In genomic region chr6:10943545-10943944, GRCm38 (mm10) we compare ENCODE assay signal across 33 mouse cellular contexts.
"Had no signal": no experiment of that assay in that cellular context is flagged by ENCODE, and none has a peak within 500 bp of the region (broad histone marks: within the 10 kb centered on the region; RNA-seq: fewer than 3 reads in every experiment).

No protein-coding gene starts in this region.

- H3K27me3 ChIP-seq: heart, embryonic 12.5 days; heart, embryonic 13.5 days; heart, embryonic 15.5 days; hindbrain, embryonic 13.5 days; hindbrain, embryonic 15.5 days; intestine, embryonic 15.5 days; kidney, embryonic 15.5 days had no signal

- H3K9me3 ChIP-seq: heart, embryonic 10.5 days; heart, embryonic 13.5 days; heart, embryonic 15.5 days; hindbrain, embryonic 10.5 days; hindbrain, embryonic 13.5 days; hindbrain, embryonic 15.5 days; intestine, embryonic 15.5 days; kidney, embryonic 15.5 days had no signal

- H3K36me3 ChIP-seq: heart, embryonic 10.5 days; heart, embryonic 12.5 days; heart, embryonic 13.5 days; heart, embryonic 15.5 days; hindbrain, embryonic 10.5 days; hindbrain, embryonic 13.5 days; hindbrain, embryonic 15.5 days; intestine, embryonic 15.5 days; kidney, embryonic 15.5 days had no signal

- ATAC-seq: hindbrain, embryonic 16.5 days; hindbrain, postnatal 0 days; inflammation-experienced regulatory T-cells, adult 6 months; intestine, embryonic 15.5 days; intestine, embryonic 16.5 days; intestine, postnatal 0 days had no signal

- H3K4me3 ChIP-seq: heart, embryonic 10.5 days; heart, embryonic 12.5 days; heart, embryonic 13.5 days; heart, embryonic 15.5 days; hindbrain, embryonic 10.5 days; hindbrain, embryonic 13.5 days; hindbrain, embryonic 15.5 days; intestine, embryonic 15.5 days; kidney, embryonic 15.5 days; layer of hippocampus, adult 2 months had no signal

- H3K9ac ChIP-seq: heart, embryonic 12.5 days; heart, embryonic 13.5 days; heart, embryonic 15.5 days; hindbrain, embryonic 13.5 days; hindbrain, embryonic 14.5 days; hindbrain, embryonic 15.5 days; intestine, embryonic 15.5 days; kidney, embryonic 15.5 days had no signal

- H3K4me2 ChIP-seq: heart, embryonic 11.5 days; heart, embryonic 12.5 days; heart, embryonic 13.5 days; heart, embryonic 15.5 days; hindbrain, embryonic 13.5 days; hindbrain, embryonic 14.5 days; hindbrain, embryonic 15.5 days; intestine, embryonic 15.5 days; kidney, embryonic 15.5 days had no signal

- H3K4me1 ChIP-seq: heart, embryonic 10.5 days; heart, embryonic 12.5 days; heart, embryonic 13.5 days; heart, embryonic 15.5 days; hindbrain, embryonic 10.5 days; hindbrain, embryonic 13.5 days; hindbrain, embryonic 15.5 days; intestine, embryonic 15.5 days; kidney, embryonic 15.5 days had no signal

- DNase-seq: heart, postnatal 10 days; heart, postnatal 14 days; heart, postnatal 36 days; heart, postnatal 4 days; kidney, adult 11 months; kidney, adult 18-20 months; kidney, adult 2 months; kidney, adult 8-10 months; kidney, adult 9 months; kidney, postnatal 14 days; kidney, postnatal 25 days; kidney, postnatal 36 days; kidney, postnatal 4 days; layer of hippocampus, adult 9-11 months; layer of hippocampus, postnatal 36 days had no signal

- H3K27ac ChIP-seq: heart, embryonic 10.5 days; heart, embryonic 13.5 days; heart, embryonic 15.5 days; hindbrain, embryonic 10.5 days; hindbrain, embryonic 13.5 days; hindbrain, embryonic 14.5 days; hindbrain, embryonic 15.5 days; hindbrain, postnatal 0 days; intestine, embryonic 15.5 days; kidney, embryonic 15.5 days; kidney, postnatal 0 days; layer of hippocampus, adult 2 months had no signal
